Mouse (Mus musculus) lung, adult 18-20 months (tissue): Measurements from ENCODE around the gene Kif3a.
"Not testable (repeated sequence)": the region's sequence is repeated elsewhere in the genome, so short reads cannot be mapped to it uniquely, and the experiment has no call there.

Experiments used
- DNase-seq, 2 experiments: peaks; one replicate each; pipeline ENCODE4 v3.0.0; 2022; ENCODE audit warnings: mixed read lengths in 2 of 2

The Kif3a gene

GRCm38 (mm10) chr11:53546271-53546670, 20.9 kb upstream of the Kif3a start:
- no peak for DNase-seq

- DNase-seq: peak; percentile 82 to 86
Measured at GRCm38 (mm10) chr11:53547566-53547965, 19.6 kb upstream of the Kif3a start.

- no peak for DNase-seq
Measured at GRCm38 (mm10) chr11:53548036-53548605, 19.1 kb upstream of the Kif3a start.

DNA sequence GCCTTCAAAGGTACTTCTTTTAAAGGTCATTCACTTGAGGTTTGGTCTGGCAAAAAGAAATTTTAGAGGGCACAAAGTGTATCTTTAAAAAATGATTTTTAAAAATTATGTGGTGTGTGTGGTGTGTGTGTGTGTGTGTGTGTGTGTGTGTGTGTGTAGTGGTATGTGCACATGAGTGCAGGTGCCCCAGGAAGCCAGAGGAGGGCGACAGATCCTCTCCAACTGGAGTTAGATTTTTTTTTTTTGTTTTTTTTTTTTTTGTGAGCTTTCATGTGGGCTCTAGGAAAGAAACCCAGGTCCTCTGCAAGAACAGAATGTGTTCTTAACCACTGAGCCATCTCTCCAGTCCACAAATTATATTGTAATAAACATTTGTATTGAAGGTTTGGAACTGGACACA, 16.5 kb upstream of the Kif3a start:
- DNase-seq: no peak

DNA sequence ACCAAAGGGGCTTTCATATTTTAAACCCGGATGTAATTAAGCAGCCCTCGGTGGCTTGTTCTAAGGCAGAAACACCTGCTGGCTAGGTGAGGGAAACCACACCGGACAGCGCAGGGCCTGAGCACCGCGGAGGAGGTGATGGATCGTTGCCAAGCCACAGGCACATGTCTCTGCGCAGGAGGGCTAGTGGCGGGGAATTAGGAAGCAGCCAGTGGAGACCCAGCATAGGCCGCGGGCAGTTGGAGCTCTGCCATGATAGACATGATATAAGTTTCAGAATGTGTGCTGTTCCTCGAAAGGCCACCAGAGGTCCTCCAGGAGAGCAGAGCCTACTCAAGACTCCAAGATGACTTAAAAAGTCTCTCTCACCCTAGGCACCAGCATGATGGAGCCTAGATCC, 15.4 kb upstream of the Kif3a start:
- peak in 1 of 2 experiments; percentile 23 for DNase-seq

DNA sequence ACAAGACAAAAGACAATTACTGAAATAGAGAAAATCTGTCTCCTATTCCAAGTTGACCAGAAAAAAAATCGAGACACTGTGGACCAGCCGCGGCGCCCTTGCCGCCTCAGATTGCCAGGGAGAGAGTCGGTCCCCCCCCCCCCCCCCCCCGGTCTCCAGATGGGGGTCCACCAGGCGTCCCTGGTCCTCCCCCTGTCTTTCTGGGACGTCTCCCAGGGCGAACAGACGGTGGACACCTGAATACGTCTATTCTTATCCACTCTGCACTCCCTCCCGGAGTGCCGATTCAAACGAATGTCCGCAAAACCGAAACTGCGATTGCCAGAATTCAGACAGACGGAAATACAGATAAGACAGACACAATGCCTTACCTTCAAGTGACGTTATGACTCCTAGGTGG, 10.7 kb upstream of the Kif3a start:
- not testable (repeated sequence) for DNase-seq

DNA sequence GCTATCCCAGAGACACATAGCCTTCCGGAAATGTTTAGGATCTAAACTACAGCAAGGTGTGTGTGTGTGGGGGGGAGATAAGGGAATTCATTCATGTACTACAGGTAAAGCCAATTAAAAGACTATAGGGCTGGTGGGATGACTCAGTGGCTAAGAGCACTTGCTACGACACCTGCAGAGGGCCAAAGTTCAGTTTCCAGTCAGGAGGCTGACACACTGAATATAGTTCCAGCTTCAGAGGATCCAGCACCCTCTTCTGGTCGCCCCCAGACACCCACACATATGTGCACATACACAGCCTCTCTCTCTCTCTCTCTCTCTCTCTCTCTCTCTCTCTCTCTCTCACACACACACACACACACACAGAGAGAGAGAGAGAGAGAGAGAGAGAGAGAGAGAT, 9.2 kb upstream of the Kif3a start:
- not testable (repeated sequence) for DNase-seq

DNA sequence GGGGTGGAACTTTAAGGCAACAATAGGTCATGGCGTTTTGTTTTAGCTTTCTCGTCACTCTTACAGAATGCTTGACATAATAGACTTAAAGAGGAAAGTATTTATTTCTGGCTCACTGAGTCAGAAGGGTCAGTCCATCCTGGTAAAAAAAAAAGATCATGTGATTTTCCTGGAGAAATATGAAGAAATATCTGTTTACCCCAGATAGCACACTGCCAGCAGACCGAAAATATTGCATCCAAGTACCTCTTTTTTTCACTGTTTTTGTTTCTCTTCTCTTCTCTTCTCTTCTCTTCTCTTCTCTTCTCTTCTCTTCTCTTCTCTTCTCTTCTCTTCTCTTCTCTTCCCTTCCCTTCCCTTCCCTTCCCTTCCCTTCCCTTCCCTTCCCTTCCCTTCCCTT, 7.2 kb upstream of the Kif3a start:
- DNase-seq: not testable (repeated sequence)

GRCm38 (mm10) chr11:53561986-53562385, 5.2 kb upstream of the Kif3a start:
- no peak for DNase-seq

DNA sequence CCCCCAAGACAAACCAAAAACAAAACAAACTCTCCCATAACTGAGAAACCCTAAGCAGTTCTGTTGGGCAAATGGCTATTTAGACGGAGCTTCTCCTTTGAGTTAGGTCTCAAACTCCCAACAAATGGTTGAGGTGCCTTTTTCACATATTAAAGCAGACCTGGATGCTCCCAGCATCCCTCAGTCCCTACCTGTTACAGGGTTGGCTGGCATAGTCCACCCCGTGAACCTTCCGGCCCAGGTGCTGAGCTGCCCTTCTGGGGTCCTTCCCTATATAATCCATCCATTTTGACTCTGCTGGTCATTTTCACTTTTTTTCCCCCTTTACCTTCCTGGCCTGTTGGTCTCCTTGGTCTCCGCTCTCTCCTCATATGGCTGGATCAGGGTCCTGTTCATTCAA, 533 bp upstream of the Kif3a start:
- DNase-seq: no peak

DNA sequence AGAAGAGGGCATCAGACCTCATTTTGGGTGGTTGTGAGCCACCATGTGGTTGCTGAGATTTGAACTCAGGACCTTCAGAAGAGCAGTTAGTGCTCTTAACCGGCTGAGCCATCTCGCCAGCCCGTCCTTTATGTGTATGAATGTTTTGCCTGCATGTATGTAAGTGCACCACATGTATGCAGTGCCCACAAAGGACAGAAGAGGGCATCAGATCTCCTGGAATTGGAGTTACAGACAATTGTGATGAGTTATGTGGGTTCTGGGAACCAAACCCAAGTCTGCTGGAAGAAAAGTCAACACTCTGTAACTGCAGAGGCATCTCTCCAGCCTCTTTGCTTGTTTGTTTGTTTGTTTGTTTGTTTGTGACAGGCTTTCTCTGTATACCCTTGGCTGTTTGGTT, 13.4 kb downstream of the Kif3a start:
- DNase-seq: no peak

- no peak for DNase-seq
Measured at GRCm38 (mm10) chr11:53583151-53583550, 16.0 kb downstream of the Kif3a start.

- DNase-seq: no peak
Measured at GRCm38 (mm10) chr11:53584849-53585248, 17.7 kb downstream of the Kif3a start.

DNA sequence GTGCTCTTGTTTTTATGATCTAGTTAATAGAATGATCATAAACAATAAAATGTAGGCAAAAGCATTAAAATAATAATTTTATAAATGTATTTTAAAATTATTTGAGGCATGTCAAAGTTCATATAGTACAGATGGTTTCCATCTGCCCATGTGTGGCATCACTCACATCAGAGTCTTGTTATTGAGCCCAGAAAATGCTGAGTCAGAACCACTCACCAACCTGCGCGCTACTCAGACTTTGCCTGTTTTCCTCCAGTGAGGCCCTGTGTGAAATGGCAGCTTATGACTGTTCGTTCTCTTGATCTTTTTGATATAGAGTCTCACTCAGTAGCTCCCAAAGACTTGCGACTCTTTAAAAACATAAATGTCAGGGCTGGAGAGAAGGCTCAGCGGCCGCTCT, 18.3 kb downstream of the Kif3a start:
- DNase-seq: no peak

DNA sequence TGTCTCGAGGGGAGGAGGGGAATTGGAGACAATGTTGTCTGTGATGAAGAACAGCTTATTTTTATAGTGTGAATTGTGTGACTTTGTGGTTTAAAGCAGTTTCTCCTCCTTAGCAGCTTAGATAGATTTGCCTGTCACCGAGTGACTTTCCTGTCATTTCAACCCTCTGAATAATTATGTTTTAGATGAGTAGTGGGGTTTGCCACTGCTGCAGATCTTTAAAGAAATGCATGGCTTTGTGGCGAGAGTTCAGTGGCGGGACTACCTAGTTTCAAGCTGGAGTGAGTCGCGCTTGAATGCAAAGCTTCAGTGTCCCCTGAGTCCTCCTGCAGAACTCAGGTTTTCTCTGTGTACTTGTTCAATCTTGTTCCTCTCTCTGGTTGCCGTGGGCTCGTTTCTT, 21.1 kb downstream of the Kif3a start:
- DNase-seq: no peak

- DNase-seq: peak; percentile 24 to 27
Measured at GRCm38 (mm10) chr11:53590368-53590768, 23.2 kb downstream of the Kif3a start.

- no peak for DNase-seq
Measured at GRCm38 (mm10) chr11:53591116-53591515, 23.9 kb downstream of the Kif3a start.

DNA sequence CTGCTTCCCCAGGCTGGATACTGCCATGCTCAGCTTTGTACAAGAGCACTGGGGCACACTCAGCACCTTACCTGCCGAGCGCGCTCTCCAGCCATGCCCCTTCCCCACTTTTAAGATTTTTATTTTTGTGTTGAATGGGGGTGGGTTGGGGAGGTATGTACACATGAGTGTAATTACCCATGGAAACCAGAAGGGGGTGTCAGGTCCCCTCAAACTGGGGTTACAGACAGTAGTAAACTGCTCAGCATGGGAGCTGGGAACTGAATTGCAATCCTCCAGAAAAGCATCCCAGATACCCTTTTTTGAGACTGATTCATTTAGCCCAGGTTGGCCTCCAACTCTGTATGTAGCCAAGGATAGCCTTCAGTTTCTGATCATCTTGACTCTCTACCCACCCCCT, 37.8 kb downstream of the Kif3a start:
- no peak for DNase-seq

DNA sequence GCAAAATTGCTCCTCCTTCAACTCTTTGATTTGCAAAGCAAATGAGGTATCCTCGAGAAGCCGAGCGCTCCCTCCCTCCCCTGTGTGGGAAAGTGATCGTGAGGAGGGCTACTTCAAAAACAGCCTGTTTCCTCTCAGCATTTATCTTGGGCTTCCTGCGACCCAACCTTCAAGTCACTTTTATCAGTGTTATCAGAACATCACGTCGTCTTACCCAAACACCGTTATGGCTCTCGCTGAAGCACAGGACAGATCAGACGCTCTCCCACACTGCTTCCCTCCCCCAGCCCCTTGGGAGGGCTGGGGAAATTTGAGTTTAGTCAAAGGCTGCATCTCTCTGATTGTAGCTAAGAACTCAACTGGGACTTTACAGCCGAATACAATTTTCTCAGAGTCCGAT, 38.4 kb downstream of the Kif3a start:
- DNase-seq: no peak

DNA sequence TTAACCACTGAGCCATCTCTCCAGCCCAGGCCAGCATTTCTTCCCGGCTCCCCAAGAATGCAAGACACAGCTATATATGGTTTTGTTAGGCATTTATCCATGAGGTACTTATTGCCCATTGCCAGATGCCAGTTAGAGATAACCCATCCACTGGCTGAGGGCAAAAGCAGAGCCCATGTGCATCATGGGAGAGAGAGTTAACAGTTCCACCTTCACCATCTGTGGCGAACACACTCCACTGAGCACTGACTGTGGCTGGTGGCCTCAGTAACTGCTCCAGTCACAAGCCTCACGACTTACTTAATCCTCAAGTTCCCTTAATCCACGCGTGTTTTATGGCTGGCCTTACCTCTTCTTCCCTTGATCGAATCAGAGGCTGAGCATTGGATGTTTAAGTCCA, 42.1 kb downstream of the Kif3a start:
- no peak for DNase-seq

DNA sequence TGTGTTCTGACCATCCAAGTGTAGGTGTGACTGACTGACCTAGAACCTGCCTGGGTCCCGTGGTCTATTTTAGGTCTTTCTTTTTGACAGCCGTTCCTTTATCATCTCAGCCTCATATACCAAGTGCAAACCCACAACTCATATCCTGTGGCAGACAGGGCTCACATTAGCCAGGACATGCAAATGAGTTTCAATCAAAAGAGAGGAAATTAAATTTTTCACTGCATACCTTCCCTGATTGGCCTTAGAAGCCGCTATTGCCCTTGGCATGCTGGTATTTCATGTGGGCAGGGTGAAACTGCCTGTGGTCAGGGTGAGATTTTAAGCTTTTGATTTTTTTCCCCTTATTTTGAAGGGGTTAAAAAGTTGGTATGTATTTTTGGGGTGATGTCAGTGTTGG, 42.5 kb downstream of the Kif3a start:
- no peak for DNase-seq

GRCm38 (mm10) chr11:53615172-53615571, 48.0 kb downstream of the Kif3a start:
- no peak for DNase-seq

DNA sequence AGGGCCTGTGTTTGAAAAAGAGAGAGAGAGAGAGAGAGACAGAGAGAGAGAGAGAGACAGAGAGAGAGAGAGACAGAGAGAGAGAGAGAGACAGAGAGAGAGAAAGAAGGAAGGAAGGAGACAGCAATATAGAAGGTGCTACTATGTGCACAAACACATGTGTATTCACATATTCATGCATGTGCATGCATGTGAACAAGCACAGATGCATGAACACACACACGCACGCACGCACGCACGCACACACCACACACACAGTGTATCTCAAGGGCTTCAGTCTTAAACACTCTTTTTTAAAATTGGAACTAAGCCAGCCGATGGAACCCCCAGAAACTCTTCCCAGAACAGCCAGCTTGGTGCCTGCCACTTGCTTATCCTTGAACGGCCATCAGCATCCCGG, 48.4 kb downstream of the Kif3a start:
- no peak for DNase-seq

GRCm38 (mm10) chr11:53616748-53617558, 49.8 kb downstream of the Kif3a start:
- DNase-seq: peak in 1 of 2 experiments; percentile 37
